Mouse (Mus musculus): ENCODE data around the gene Tm9sf3. TPM values are rescaled to one million over a fixed set of nuclear protein-coding genes. Genes with fewer than 3 reads are reported as not detected.

The Tm9sf3 gene
- 91.0 and 101 TPM in 2 replicates for polyA plus RNA-seq (2012; rRNA removed)

GRCm38 (mm10) chr19:41263630-41264295 is at the start of gene Tm9sf3:
Gene Tm9sf3, minus strand, starts transcription at chr19:41263997.

GRCm38 (mm10) chr19:41206811-41207344 is 56.9 kb downstream of the Tm9sf3 start, which contains the start of gene Tll2:
Gene Tll2, minus strand, starts transcription at chr19:41206835.

Other genes starting within 250 kb of the Tm9sf3 start
- 0.10 and 0.13 TPM in 2 replicates for gene Dntt, start 234.7 kb downstream of the Tm9sf3 start, polyA plus RNA-seq (2012; rRNA removed)
- not detected in 2 replicates for gene Opalin, start 186.9 kb downstream of the Tm9sf3 start, polyA plus RNA-seq (2012; rRNA removed)
- 0.78 and 0.87 TPM in 2 replicates for gene Tll2, start 57.2 kb downstream of the Tm9sf3 start, polyA plus RNA-seq (2012; rRNA removed)
- 1.1 and 1.2 TPM in 2 replicates for gene Pik3ap1, start 121.1 kb upstream of the Tm9sf3 start, polyA plus RNA-seq (2012; rRNA removed)
- 4.9 and 5.0 TPM in 2 replicates for gene Lcor, start 218.6 kb upstream of the Tm9sf3 start, polyA plus RNA-seq (2012; rRNA removed)